Mouse (Mus musculus): ENCODE measurements around the gene Asic2. TPM values are rescaled to one million over a fixed set of nuclear protein-coding genes. Genes with fewer than 3 reads are reported as not detected.
"Not testable (repeated sequence)": the region's sequence is repeated elsewhere in the genome, so short reads cannot be mapped to it uniquely, and the experiment has no call there.

Asic2 gene
- polyA plus RNA-seq, 1 experiment, result not detected

DNA sequence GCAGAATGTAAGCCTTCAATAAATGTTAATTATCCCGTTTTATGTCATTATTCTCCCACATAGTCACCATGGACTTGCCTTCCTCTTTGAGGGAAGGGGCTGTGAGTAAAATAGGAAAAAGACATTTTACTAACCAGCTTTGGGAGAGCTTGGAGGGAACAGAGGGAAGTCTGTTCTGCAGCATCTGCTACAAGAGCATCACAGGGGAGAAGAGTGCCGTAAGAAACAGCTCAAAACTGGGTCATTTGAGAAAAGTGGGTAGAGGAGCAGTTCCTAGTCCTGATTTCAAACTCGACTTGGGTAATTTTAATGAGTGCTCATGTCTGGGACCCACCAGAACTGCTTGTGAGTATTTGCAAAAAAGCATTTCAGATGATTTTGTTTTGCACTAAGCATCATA, 707.0 kb downstream of the Asic2 start:
- TF ChIP-seq GATA1 (IDR thresholded peaks at IDR 0.05; ENCODE audit: low read length) (no peak), TAL1 (IDR thresholded peaks at IDR 0.05; ENCODE audit: low read length) (no peak)
- H3K27me3 ChIP-seq (ENCODE audit: control insufficient read depth), result no peaks in the 10 kb centered on the region

DNA sequence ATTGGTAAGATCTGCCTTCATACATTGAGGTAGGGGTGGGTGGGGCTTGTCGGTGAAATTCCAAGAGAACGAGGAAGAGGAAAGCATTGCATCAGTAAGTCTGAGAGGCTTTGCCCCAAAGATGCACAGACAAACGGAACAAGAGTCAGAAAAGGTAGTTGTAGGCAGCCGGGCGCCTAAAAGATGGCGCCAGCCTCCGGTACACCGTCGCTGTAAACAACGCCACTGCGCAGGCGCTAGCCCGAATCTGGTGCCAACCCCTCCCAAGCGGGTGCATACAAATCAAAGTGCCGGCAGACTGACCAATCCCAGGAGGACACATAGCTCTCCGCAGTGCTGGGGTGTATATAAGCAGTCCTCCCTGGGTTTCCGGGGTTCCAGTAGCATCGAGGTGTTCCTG, 727.1 kb downstream of the Asic2 start:
- not testable (repeated sequence) for H3K4me1 ChIP-seq (ENCODE audit: control insufficient read depth); H3K4me3 ChIP-seq (replicated peaks); H3K36me3 ChIP-seq (ENCODE audit: control insufficient read depth); H3K27me3 ChIP-seq (ENCODE audit: control insufficient read depth); H3K9me3 ChIP-seq (ENCODE audit: control insufficient read depth, low read length)

More for the DNA sequence above, 707.0 kb downstream of the Asic2 start:
- Histone ChIP-seq H3K36me3 (ENCODE audit: control insufficient read depth) (no peaks in the 10 kb centered on the region), H3K9me3 (ENCODE audit: control insufficient read depth, low read length) (peaks cover 4% of the 10 kb centered on the region), H3K4me3 (replicated peaks) (no peak overlapping the region), H3K4me1 (ENCODE audit: control insufficient read depth) (no peaks in the 10 kb centered on the region)

DNA sequence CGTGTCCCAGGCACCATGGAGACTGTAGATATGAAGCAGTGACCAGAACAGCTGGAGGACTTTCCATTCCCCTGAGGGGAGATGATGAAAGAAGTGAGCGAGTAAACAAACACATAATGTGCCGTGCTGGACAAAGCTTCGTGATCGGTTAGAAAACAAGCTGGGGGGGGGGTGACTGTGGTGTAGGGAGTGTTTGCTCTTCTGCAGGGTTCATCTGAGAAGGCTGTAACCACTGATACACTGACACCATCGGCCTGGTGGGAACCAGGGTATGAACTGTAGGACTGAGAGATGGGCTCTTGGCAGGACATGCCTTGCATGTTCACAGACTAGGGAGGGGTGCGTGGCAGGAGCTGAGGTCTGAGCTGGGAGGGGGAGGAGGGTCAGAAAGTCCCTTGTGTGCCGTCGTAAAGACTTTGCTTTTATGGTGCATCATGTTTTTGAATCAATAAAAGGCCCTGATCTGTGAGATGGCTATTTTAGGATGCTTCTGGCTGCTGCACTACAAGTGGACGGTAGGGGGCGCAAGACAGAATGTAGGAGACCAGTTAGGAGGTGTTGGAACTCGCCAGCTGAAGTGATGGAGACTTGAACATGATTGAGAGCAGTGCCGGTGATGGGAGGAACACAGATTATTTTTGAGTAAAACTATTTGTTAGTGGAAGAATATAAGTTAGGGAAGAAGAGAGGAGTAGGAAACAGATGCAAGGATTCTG, 728.1 kb downstream of the Asic2 start:
- Histone ChIP-seq H3K27me3 (ENCODE audit: control insufficient read depth) (no peaks in the 10 kb centered on the region), H3K36me3 (ENCODE audit: control insufficient read depth) (no peaks in the 10 kb centered on the region), H3K4me1 (ENCODE audit: control insufficient read depth) (no peaks in the 10 kb centered on the region), H3K9me3 (ENCODE audit: control insufficient read depth, low read length) (no peaks in the 10 kb centered on the region), H3K4me3 (replicated peaks) (no peak overlapping the region)
- TF ChIP-seq GATA1 (IDR thresholded peaks at IDR 0.05; ENCODE audit: low read length), result no peak
- no peak for TF ChIP-seq TAL1 (IDR thresholded peaks at IDR 0.05; ENCODE audit: low read length)

DNA sequence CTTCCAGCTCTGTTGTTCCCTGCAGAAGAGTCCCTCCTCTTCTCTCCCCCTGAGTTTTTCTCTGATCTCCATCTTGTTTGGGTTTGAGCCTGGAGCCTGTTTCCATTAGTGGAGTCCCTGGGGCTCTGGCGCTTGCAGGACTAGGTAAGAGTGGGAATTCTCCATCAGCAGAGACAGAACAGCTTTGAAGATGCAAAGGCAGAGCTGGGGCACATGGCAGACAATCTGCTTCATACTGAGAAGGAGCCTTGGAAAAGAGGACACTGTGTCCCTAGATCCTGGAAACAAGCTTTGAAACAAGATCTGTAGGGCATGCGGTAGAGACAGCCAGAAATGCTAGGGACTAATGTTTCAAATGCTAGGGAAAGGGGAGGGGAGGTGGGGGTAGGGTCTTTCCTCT, 729.2 kb downstream of the Asic2 start:
- TF ChIP-seq TAL1 (IDR thresholded peaks at IDR 0.05; ENCODE audit: low read length), result no peak
- no peak for TF ChIP-seq GATA1 (IDR thresholded peaks at IDR 0.05; ENCODE audit: low read length)
- H3K4me1 ChIP-seq (ENCODE audit: control insufficient read depth), result no peaks in the 10 kb centered on the region
- H3K9me3 ChIP-seq (ENCODE audit: control insufficient read depth, low read length), result no peaks in the 10 kb centered on the region
- H3K4me3 ChIP-seq (replicated peaks), result no peak overlapping the region
- H3K27me3 ChIP-seq (ENCODE audit: control insufficient read depth), result no peaks in the 10 kb centered on the region
- no peaks in the 10 kb centered on the region for H3K36me3 ChIP-seq (ENCODE audit: control insufficient read depth)

DNA sequence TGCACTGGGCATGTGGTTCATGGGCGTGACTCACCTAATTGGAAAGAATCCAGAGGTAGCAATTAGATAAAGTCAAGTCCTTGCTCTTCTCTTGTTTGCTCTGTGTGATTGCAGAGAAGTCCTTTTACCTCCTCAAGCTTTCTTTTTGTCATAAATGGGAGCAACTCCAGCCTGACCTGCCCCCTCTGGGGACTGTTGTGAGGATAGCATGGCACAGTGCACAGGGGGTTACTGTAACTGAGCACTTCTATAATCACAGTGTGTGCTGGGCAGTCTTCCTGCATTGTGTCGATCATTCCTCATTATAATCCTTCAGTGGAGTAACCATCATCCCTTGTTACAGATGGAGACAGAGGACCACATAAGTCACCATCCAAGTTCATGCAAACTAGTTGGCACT, 732.2 kb downstream of the Asic2 start:
- H3K27me3 ChIP-seq (ENCODE audit: control insufficient read depth), result no peaks in the 10 kb centered on the region
- H3K4me1 ChIP-seq (ENCODE audit: control insufficient read depth), result no peaks in the 10 kb centered on the region
- H3K36me3 ChIP-seq (ENCODE audit: control insufficient read depth), result no peaks in the 10 kb centered on the region
- no peak overlapping the region for H3K4me3 ChIP-seq (replicated peaks)
- H3K9me3 ChIP-seq (ENCODE audit: control insufficient read depth, low read length), result peaks cover 11% of the 10 kb centered on the region
- no peak for TF ChIP-seq TAL1 (IDR thresholded peaks at IDR 0.05; ENCODE audit: low read length)
- no peak for TF ChIP-seq GATA1 (IDR thresholded peaks at IDR 0.05; ENCODE audit: low read length)

DNA sequence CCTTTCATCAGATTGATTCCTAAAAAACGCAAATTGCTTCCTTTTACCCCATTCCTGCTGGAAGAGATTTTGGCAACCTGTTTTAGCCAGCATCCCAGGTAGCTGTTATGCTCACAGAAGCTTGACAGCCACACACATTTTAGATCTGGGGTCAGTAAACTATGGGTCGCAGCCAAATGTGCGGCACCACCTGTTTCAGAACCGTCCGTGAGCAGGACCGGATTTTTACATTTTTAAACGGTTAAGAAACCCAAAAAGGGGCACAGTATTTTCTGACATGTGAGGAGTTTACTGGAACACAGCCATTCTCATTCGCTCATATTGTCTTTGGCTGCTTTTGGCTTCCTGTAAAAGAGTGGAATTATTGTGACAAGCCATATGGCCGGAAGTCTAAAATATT, 744.9 kb downstream of the Asic2 start:
- Histone ChIP-seq H3K4me1 (ENCODE audit: control insufficient read depth) (no peaks in the 10 kb centered on the region), H3K27me3 (ENCODE audit: control insufficient read depth) (no peaks in the 10 kb centered on the region), H3K36me3 (ENCODE audit: control insufficient read depth) (no peaks in the 10 kb centered on the region), H3K9me3 (ENCODE audit: control insufficient read depth, low read length) (peaks cover 8% of the 10 kb centered on the region), H3K4me3 (replicated peaks) (no peak overlapping the region)
- no peak for TF ChIP-seq TAL1 (IDR thresholded peaks at IDR 0.05; ENCODE audit: low read length)
- no peak for TF ChIP-seq GATA1 (IDR thresholded peaks at IDR 0.05; ENCODE audit: low read length)

DNA sequence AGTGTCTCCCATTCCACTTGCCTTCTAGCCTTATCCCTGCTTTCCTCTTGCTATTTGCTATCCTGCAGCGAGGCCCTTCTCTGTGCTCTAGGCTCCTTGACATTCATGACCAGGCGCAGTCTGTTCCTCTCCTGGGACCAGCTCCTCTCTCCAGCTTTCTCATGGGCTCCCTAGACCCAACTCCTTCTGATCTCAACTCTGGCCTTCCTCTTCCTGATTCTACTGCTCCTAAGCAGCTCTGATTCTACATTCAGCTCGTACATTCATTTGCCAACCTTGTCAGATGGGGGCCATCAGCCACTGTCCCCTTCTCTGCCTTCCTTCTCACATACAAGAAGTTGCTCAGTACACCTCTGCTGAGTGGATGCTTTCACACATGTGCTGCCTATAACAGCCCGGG, 747.5 kb downstream of the Asic2 start:
- no peaks in the 10 kb centered on the region for H3K27me3 ChIP-seq (ENCODE audit: control insufficient read depth)
- H3K9me3 ChIP-seq (ENCODE audit: control insufficient read depth, low read length), result peaks cover 3% of the 10 kb centered on the region
- H3K4me1 ChIP-seq (ENCODE audit: control insufficient read depth), result no peaks in the 10 kb centered on the region
- no peak overlapping the region for H3K4me3 ChIP-seq (replicated peaks)
- TF ChIP-seq GATA1 (IDR thresholded peaks at IDR 0.05; ENCODE audit: low read length), result no peak
- no peak for TF ChIP-seq TAL1 (IDR thresholded peaks at IDR 0.05; ENCODE audit: low read length)
- no peaks in the 10 kb centered on the region for H3K36me3 ChIP-seq (ENCODE audit: control insufficient read depth)

DNA sequence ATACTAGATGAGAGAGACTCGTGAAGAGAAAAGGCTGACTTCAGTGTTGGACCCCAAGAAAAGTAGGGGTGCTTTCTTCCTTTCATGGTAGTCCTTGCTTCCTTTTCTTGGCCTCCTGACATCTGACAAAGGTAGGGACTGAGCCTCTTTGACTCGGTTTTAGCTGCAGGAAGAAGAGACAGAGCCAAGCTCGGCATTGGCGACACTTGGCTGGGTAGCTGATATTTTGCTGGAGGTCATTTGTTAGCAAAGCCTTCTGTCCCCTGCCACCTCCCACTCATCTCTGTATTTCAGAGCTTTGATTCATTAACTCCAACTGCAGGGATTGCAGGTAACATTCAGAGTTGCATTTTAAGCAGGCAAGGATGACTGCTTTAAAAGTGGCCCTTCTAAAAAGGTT, 762.8 kb downstream of the Asic2 start:
- H3K4me3 ChIP-seq (replicated peaks), result no peak overlapping the region
- TF ChIP-seq GATA1 (IDR thresholded peaks at IDR 0.05; ENCODE audit: low read length), result no peak
- no peak for TF ChIP-seq TAL1 (IDR thresholded peaks at IDR 0.05; ENCODE audit: low read length)
- H3K27me3 ChIP-seq (ENCODE audit: control insufficient read depth), result no peaks in the 10 kb centered on the region
- H3K9me3 ChIP-seq (ENCODE audit: control insufficient read depth, low read length), result no peaks in the 10 kb centered on the region
- no peaks in the 10 kb centered on the region for H3K36me3 ChIP-seq (ENCODE audit: control insufficient read depth)
- H3K4me1 ChIP-seq (ENCODE audit: control insufficient read depth), result no peaks in the 10 kb centered on the region

DNA sequence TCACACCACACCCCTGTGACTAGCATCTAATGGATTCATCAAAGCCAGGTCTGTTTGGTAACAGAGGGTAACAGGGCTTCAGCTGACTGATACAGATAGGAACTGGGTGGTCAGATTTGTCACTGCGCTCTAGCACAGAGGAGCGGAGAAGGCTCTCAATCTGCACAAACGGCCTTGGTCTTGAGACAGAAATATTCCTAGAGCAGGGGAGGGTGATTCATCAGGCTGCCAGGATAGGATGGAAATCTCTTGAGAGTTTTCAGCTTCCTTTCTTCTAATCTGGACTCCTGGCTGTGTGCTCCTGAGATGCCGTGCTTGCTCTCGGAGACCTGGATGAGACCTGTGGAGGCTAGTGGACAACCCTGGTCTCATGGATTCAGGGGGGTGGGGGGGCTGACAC, 765.7 kb downstream of the Asic2 start:
- TF ChIP-seq TAL1 (IDR thresholded peaks at IDR 0.05; ENCODE audit: low read length), result no peak
- no peaks in the 10 kb centered on the region for H3K27me3 ChIP-seq (ENCODE audit: control insufficient read depth)
- no peaks in the 10 kb centered on the region for H3K4me1 ChIP-seq (ENCODE audit: control insufficient read depth)
- H3K9me3 ChIP-seq (ENCODE audit: control insufficient read depth, low read length), result peaks cover 3% of the 10 kb centered on the region; the same call in 1 of the 2 replicates
- no peaks in the 10 kb centered on the region for H3K36me3 ChIP-seq (ENCODE audit: control insufficient read depth)
- no peak overlapping the region for H3K4me3 ChIP-seq (replicated peaks)

DNA sequence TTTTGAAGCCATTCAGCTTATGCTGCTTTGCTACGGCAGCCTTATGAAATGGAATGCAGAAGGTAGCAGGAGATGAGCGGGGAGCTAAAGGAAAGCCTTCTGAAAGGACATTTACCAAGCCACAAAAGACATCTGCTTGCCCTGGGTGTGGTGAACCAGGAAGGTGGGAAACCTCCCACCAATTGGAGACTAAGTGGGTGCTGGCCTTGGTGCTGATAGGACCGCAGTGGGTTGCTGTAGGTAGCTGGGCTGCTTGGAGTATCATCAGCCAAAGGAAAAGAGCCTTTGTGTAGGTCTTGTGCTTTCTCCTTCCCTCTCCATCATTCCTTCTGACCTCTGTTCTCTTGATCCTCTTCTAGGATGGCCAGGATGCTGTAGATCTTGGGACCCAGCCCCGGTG, 774.4 kb downstream of the Asic2 start:
- Histone ChIP-seq H3K9me3 (ENCODE audit: control insufficient read depth, low read length) (peaks cover 3% of the 10 kb centered on the region; the same call in 1 of the 2 replicates), H3K27me3 (ENCODE audit: control insufficient read depth) (no peaks in the 10 kb centered on the region), H3K4me1 (ENCODE audit: control insufficient read depth) (no peaks in the 10 kb centered on the region), H3K4me3 (replicated peaks) (no peak overlapping the region), H3K36me3 (ENCODE audit: control insufficient read depth) (no peaks in the 10 kb centered on the region)
- TF ChIP-seq GATA1 (IDR thresholded peaks at IDR 0.05; ENCODE audit: low read length) (no peak), TAL1 (IDR thresholded peaks at IDR 0.05; ENCODE audit: low read length) (no peak)
